Mouse (Mus musculus): ENCODE measurements at regions not wholly inside any gene's neighbourhood (a gene's known extent, or its start where the extent isn't known, plus 50 kb on each side); places are given as distances from the start of the nearest gene placed in this dataset.

DNA sequence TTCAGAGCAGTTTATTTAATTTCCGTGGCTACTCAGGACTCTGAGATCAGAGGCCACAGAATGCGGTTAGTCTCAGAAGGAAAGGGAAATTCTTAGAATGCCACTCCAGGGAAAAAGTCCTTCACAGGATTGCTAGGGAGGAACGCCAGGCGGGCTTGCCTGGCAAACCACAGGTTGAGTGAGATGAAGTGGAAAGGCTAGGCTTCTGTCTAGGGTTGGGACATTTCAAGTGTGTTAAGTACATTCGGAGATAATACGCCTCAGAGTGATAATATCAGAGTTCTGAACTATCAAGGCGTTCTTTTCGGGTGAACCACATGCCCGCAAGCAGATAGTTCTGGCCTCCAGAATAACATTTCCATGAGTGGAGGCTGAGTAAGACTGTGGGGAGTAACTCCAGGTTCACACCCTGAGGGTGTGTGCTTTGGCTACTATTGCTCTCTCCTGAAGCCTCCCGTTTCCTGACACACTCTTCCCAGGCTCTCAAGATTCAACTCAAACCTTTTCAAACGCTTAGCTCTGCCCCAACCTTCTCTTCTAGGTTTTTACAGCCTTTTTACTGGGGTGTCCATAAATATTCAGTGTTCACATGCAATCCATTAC lies 119.3 kb upstream of the Nr5a2 start:
- no peak for DNase-seq

DNA sequence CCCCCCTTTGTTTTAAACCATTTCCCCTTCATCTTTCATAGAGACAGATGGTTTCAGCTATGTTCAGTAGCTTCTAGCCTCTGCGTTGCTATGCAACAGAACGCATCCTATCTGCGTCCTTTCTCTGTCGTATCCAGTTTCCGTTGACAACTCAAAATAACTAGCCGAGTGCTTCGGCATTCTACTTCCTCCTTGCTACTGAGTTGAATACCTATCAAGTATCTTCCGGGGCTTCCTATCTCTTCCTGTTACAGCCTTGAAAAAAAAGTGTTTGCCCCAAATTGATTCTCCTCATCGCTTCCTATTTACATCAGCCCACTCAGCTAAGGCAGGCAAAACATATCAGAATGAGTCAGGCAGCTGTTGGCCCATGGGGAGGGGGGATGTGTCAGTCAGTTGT lies 114.5 kb upstream of the Nr5a2 start:
- no peak for DNase-seq

DNA sequence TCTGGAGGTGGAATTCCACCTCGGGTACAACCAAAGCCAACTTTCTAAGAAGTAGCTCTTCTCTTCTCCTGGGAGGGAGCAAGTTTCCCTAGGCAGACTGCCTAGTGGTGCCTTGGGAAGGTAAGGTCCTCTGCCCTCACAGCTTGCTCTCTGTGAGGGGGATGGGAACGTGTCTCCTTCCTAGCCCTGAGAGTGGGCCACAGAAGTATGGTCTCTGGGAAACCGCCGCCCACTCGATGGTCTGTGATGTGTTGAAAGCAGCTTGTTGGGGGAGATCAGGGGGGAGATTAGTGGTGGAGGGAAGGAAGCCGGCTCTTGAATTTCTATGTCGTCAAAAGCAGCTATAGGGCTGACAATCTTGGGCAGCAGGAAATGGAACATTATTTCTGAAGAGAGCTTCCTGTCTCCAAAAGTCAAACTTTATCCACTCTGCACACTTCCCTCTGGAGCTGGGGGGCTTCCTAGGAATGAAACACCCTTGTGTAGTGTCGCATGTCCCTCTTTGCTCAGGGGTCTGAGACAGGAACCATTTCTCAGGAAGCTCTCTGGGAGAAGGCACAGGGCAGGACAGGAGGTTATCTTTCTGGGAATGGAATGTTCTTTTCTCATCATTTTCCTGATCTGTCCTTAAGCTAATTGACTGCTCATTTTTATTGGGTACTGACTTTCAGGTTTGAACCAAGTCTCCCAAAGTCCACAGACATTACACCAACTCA lies 113.8 kb upstream of the Nr5a2 start:
- no peak for DNase-seq

DNA sequence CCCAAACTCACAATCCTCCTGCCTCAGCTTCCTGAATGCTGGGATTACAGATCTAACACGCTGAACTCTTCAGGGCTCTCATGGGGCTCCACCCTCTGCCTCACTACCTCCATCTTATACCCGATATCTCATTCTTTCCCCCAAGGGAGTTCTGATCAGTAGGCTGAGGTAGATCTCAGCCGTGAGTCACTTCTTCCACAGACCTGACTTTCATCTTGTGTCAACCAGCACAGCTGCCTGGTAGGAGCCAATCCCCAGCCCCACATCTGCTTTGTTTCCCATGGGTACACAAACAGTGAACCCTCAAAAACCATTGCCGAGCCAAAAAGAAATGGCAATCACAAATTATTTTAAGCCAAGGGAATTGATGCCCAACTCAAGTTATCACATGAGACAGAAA lies 100.7 kb upstream of the Nr5a2 start:
- DNase-seq: no peak

DNA sequence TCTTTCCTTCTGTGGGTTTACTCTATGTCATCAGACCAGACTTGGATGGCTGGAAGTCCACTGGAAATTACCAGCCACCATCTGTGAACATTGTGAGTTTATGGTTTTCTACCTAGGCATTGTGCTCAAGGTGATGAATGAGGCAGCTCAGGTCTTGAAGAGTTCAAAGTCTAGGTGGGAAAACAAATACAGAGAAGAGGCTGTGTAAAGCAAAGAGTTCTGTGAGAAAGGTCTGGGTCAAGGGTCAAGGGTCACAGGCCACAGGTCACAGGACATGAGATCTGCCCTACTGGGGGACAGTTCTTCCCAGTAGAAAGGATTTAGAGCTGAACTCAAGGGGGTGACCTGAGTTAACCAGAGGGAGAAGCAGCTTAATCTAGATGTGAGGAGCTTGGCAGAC lies 92.9 kb upstream of the Nr5a2 start:
- no peak for DNase-seq

DNA sequence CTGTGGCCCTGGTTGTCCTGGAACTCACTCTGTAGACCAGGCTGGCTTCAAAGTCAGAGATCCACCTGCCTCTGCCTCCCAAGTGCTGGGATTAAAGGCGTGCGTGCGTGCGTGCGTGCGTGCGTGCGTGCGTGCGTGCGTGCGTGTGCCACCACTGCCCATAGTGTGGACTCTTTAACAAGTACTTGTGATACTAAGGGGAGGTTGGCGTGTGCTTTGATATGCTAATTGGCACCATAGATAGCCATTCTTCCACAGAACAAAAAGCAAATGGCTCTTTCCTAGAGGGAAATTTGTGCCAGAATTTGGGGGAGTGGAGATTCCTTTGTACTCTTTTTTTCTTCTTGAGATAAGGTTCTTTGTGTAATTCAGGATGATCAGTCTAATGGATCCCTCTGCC lies 91.3 kb upstream of the Nr5a2 start:
- DNase-seq: no peak

DNA sequence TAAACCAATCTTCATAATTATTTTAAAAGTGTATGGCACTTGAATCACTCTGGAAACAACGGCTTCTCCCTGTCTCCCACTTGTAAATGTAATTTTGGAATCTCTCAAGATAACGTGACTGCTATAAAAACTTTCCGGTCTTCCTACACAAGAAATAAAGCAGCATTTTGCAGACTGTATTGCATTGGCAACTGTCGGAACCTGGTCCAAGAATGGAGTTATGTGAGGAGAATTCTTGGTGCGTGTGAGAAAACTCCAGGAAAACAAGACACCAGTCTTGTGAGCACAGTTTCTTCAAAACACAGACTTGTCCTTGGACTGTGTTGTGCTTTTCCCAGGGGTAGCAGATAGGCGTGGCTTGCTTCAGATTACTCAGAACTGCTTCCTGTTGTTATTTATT lies 83.8 kb upstream of the Nr5a2 start:
- no peak for DNase-seq

DNA sequence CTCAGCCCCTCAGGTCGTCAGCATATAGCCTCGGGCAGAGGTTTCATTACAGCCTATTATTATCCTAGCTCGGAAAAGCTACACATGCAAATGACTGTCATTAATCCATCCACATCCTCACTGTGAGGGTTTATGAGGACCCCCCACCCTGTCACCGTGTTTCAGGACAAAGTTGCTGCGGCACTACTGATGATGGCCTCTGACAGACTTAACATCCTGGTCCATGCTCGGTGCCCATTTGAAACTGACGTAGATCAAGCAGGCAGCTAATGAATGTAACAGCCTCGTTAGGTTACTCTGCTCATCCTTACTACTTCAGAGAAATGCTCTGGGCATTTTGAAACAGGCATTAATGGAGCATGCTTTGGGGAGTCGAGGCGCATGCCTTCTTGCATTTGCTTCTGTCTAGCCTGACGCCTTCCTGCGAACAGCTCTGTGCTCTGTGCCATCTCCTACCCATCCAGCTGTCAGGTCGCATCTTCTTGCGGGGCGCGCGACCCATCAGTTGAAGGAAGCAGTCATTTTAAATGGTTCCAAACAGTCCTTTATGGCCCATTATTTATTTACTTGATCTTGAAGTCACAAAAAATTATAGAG lies 82.3 kb upstream of the Nr5a2 start:
- no peak for DNase-seq

DNA sequence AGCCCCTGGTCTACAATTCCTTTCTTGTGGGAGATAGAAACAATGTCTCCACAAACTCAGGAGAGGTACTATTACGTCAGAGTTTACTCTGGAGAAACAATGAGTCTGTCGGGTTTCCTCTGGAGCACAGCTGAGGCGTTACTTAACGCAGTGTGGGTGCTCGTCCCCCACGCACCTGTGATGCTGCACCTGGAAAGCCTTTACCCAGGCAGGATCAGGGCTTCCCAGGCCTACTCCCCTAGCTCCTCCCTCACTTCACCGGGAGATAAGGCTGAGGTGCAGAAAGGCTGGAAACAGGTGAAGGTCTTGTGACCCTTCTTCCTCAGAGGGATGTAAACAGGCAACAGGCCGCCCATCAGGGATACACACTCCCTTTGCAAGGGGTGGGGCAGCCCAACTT lies 80.7 kb upstream of the Nr5a2 start:
- no peak for DNase-seq

DNA sequence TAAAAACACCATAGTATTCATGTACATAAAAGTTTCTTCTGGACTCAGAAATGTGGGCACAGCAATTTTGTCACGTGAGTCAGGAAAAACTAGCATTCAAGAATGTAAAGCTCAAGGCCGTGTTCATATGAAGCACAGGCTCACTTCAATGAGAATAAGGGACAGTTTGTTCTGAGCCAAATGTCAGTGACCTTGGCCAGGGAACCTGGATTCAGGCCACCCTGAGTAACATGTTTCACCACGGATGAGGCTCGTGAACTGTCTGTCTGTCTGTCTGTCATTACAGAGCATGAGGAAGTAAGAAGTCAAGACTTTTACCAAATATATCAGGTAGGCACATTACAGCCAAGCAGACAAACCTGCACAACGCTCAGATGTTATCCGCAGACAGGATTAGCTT lies 74.3 kb upstream of the Nr5a2 start:
- DNase-seq: no peak

DNA sequence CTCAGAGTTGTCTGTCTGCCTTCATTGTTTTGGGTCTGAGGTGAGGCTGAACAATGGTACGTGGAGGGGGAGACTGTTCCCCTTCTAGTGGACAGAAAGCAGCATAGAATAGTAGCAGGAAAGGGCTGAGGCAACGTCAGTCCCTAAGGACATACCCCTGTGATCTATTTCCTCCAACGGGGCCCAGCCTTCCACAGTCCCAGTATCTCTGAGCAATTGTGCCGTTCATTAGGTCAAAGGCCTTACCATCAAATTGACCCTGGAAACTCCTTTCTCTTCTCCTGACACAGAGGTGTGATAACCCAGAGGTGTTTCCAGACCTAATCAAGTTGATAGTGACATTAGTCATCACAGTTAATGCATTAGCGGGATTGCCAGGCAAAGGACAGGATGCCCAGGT lies 73.4 kb upstream of the Nr5a2 start:
- DNase-seq: no peak

DNA sequence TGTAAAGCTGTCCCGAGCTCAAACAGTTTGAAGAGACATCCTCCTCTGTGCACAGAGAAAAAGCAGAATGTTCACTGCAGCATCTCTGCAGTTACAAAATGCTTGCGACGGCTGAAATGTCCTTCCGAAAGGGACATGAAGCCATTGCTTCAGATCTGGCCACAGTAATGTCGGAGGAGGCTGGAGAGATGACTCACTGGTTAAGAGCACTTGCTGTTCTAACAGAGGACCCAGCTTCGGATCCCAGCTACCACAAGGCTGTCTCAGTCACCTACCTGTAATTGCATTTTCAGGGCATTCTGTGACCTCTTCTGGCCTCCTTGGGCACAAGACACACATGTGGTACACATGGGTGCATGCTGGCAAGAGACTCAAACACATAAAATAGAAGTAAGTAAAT lies 63.5 kb upstream of the Nr5a2 start:
- no peak for DNase-seq

DNA sequence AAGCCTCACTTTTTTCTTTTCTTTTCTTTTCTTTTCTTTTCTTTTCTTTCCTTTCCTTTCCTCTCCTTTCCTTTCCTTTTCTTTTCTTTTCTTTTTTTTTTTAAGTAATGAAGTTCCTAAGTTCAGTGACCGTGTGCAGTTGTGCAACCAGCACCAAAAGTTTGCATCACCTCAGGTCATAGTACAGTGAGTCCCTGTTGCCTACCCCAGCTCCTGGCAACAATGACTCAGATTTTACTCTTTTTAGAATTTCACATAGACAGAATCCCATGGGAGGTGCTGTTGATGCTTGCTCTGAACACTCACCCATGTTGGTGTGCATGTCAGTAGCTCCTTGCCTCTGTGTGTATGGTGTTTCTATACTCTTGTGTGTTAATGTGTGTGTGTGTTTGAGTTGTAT lies 60.3 kb upstream of the Nr5a2 start:
- no peak for DNase-seq

DNA sequence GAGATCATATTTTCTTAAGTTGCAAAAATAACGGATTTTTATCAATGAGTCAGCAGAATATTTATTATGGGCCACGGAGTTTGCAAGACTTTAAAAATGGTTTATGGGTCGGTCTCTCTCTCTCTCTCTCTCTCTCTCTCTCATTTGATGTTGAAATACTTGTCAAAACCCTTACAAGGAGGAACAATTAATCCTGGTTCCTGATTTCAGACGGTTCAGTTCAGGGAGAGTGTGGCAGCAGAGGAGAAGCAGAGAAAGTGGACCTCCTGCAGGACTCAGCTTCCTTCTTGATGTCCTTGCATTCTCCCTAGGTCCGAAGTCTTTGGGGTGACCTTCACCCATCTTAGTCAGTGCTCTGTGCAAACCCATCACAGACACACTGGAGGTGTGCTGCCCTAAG lies 57.4 kb upstream of the Nr5a2 start:
- DNase-seq: no peak

DNA sequence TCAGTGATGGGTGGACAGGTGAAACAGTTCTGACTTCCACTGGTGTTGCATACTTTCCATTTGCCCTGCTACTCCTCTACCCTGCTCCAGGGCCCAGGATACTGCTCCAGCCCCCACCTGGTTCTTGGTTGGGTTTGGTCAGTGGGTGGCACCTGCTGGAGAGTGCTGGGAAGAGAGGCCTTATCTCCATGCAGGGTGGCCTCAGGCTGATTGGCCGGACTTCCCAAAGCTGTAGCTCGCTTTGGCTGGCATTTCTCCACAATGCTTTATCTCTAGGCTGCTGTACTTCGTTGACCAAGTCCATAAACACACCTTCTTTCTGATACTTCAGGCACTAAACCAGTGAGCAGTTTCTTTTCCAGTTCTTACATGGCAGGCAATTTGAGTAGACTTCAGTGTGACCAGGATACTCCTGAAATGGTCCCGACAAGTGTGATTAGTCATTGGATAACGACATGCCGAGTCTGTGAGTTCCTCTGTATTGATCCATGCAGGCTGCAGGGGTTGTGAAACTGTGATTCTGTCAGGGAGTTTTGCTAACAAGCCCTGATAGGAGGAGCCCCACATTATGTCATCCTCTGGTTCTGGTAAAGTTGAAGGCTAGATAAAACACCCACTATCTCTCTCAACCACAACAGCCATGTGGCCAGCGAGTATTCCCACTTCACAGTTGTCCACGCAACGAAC lies 50.1 kb upstream of the Nr5a2 start:
- no peak for DNase-seq
